Mouse (Mus musculus) limb, embryonic 10.5 days (tissue): Measurements from ENCODE around the gene Gm2075. TPM values are rescaled to one million over a fixed set of nuclear protein-coding genes. Genes with fewer than 3 reads are reported as not detected.
"Not testable (repeated sequence)": the region's sequence is repeated elsewhere in the genome, so short reads cannot be mapped to it uniquely, and the experiment has no call there.

Experiments used
- DNase-seq: peaks from one replicate; pipeline ENCODE4 v3.0.0-alpha.2; 2017; ENCODE audit warnings: low spot score
- H3K27ac ChIP-seq: fragments of 300-500 bp; sonication (generic); 2 replicates; pipeline ENCODE4 v1.5.1; 2016; ENCODE audit warnings: mild to moderate bottlenecking
- H3K27me3 ChIP-seq: fragments of 300-500 bp; sonication (generic); 2 replicates; pipeline ENCODE4 v1.6.1; 2016; ENCODE audit warnings: low read depth, mild to moderate bottlenecking; ENCODE audit not compliant: poor library complexity, severe bottlenecking
- H3K36me3 ChIP-seq: fragments of 300-500 bp; sonication (generic); 2 replicates; pipeline ENCODE4 v1.6.1; 2016; ENCODE audit warnings: mild to moderate bottlenecking, moderate library complexity
- H3K4me1 ChIP-seq: fragments of 300-500 bp; sonication (generic); 2 replicates; pipeline ENCODE4 v1.6.1; 2016
- H3K4me3 ChIP-seq: fragments of 300-500 bp; sonication (generic); 2 replicates; pipeline ENCODE4 v1.5.1; 2016; ENCODE audit warnings: mild to moderate bottlenecking, moderate library complexity
- H3K9me3 ChIP-seq: fragments of 300-500 bp; sonication (generic); replicated peaks from 2 replicates; pipeline ENCODE4 v1.6.1; 2016; ENCODE audit warnings: mild to moderate bottlenecking
- WGBS: fragments of 180-500 bp; shearing (Covaris S2); methylation state at CpG from one replicate; pipeline ENCODE4 v1.1.7; 2016; 5-methylcytosine and 5-hydroxymethylcytosine counted together
- polyA plus RNA-seq: library from polyadenylated mRNA; unstranded; fragments of >200 nt; fragmentation: Nextera tagmentation; extraction: Ambion mirVana; gene quantifications from 2 replicates; pipeline ENCODE4 v1.2.1, GENCODE M21; 2016

Gene Gm2075
- polyA plus RNA-seq = not detected in 2 replicates

DNA sequence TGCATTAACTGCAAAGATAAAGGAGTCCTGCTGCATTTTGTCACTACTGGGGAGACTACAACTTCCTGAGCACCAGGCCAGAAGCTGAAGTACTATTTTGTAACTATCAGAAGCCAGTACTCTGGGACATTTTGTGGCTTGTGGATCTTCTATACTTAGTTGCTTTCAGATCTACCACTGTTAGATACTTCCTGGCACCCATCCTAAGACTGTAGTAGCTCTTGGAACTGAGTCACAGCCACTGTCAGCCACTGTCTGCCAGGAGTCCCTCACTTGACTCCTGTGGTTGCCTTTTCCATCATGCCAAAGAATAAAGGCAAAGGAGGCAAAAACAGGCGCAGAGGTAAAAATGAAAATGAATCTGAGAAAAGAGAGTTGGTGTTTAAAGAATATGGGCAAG is at the start of gene Gm2075:
Gene Gm2075, plus strand, starts transcription at position 301 of the 400 bp plus-strand sequence.
- no CpG with 5 or more reads among the region's 1 CpGs for WGBS
- not testable (repeated sequence) for H3K36me3 ChIP-seq, H3K4me3 ChIP-seq, H3K4me1 ChIP-seq, H3K27ac ChIP-seq, H3K27me3 ChIP-seq, DNase-seq, H3K9me3 ChIP-seq

GRCm38 (mm10) chr12:87984000-87984399 is 27.6 kb upstream of the Gm2075 start:
- DNase-seq, H3K27ac ChIP-seq, H3K4me1 ChIP-seq, H3K4me3 ChIP-seq, H3K9me3 ChIP-seq, H3K36me3 ChIP-seq, H3K27me3 ChIP-seq: not testable (repeated sequence)

GRCm38 (mm10) chr12:88004118-88004517 is 7.5 kb upstream of the Gm2075 start:
- not testable (repeated sequence) for H3K4me3 ChIP-seq, H3K27me3 ChIP-seq, DNase-seq, H3K4me1 ChIP-seq, H3K36me3 ChIP-seq, H3K27ac ChIP-seq, H3K9me3 ChIP-seq
- WGBS = 78% methylated on average over 3 of the region's 3 CpGs

DNA sequence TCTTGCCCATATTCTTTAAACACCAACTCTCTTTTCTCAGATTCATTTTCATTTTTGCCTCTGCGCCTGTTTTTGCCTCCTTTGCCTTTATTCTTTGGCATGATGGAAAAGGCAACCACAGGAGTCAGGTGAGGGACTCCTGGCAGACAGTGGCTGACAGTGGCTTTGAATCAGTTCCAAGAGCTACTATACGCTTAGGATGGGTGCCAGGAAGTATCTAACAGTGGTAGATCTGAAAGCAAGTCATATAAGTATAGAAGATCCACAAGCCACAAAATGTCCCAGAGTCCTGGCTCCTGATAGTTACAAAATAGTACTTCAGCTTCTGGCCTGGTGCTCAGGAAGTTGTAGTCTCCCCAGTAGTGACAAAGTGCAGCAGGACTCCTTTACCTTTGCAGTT is 7.0 kb downstream of the Gm2075 start, which contains the start of gene Gm6803:
Gene Gm6803, minus strand, starts transcription at position 101 of the 400 bp plus-strand sequence.
- not testable (repeated sequence) for H3K36me3 ChIP-seq, DNase-seq, H3K4me1 ChIP-seq, H3K9me3 ChIP-seq, H3K4me3 ChIP-seq, H3K27ac ChIP-seq, H3K27me3 ChIP-seq
- 75% methylated on average over 2 of the region's 2 CpGs for WGBS

- 87% methylated on average over 1 of the region's 1 CpGs for WGBS
- not testable (repeated sequence) for H3K27ac ChIP-seq, H3K4me1 ChIP-seq, H3K9me3 ChIP-seq, H3K27me3 ChIP-seq, H3K36me3 ChIP-seq, H3K4me3 ChIP-seq, DNase-seq
Observed at GRCm38 (mm10) chr12:88026704-88027103, 15.1 kb downstream of the Gm2075 start, which contains the start of gene Gm2056. Gene Gm2056 (plus strand): TSS chr12:88027004.

DNA sequence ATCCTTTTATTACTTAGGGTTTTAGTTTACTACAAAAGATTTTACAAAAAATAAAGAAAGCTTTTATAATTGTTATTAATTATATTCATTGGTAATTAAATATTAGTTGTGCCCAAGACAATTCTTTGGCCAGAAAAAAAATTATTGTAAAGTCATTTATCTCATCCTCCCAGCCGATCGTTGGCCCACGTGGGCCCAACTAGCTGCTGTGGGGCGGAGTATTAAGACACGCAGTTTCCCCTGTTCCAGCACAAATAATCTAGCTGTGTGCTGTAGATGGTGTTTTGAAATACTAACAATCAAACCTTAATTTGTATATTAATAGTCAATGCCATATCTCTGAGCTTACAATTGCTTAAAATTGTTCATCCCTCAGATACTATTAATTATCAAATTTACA is 20.6 kb downstream of the Gm2075 start:
- not testable (repeated sequence) for H3K4me3 ChIP-seq, H3K27ac ChIP-seq, H3K4me1 ChIP-seq, H3K9me3 ChIP-seq, H3K36me3 ChIP-seq, H3K27me3 ChIP-seq, DNase-seq
- 94% methylated on average over 5 of the region's 5 CpGs for WGBS

DNA sequence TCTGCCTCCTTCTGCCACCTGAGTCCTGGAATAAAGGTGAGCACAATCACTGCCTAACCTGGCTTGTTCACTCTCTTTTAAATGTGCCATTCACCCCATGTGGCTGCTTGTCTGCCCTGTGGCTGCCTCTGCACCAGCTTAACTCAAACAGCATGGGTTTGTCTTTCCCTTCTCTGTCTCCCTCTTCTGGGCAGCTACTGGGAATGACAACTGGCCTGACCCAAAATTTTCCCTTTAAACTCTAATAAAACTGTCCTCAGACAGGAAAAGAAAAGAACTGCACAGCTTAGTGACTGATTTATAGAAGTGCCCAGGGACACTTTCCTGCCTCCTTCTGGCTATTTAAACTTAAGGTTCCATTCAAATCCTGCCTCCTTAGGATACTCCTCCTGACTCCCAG is 27.4 kb downstream of the Gm2075 start:
- not testable (repeated sequence) for H3K27me3 ChIP-seq, H3K27ac ChIP-seq, H3K4me1 ChIP-seq, H3K36me3 ChIP-seq, H3K9me3 ChIP-seq, H3K4me3 ChIP-seq, DNase-seq

GRCm38 (mm10) chr12:88039703-88040102 is 28.1 kb downstream of the Gm2075 start:
- not testable (repeated sequence) for H3K9me3 ChIP-seq, H3K36me3 ChIP-seq, H3K4me3 ChIP-seq, H3K27me3 ChIP-seq, DNase-seq, H3K27ac ChIP-seq, H3K4me1 ChIP-seq
- WGBS = 91% methylated on average over 1 of the region's 1 CpGs

DNA sequence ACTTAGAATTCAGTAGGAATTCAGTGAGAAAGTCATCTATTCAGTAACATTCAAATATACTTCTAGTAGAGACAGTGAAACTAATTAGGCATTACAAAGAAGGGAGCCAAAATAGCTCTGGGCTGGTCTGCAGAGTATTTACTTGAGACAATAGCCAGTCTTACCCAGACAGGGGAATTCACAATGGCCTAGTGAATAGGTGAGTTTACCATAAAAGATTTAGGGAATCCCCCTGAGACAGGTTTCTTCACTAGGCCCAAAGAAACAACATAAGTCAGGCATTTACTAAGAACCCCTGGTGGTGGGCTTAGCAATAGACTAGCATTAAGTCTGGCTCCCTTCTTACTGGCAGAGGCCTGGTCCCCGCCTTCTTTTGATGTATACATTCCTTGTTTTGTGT is 33.6 kb downstream of the Gm2075 start:
- not testable (repeated sequence) for DNase-seq, H3K36me3 ChIP-seq, H3K9me3 ChIP-seq, H3K27ac ChIP-seq, H3K4me3 ChIP-seq, H3K27me3 ChIP-seq, H3K4me1 ChIP-seq
- 62% methylated on average over 1 of the region's 1 CpGs for WGBS

Other genes with a start within 250 kb of the Gm2075 start
- not detected in 2 replicates for gene Gm21319, start 236.1 kb upstream of the Gm2075 start, polyA plus RNA-seq
- not detected in 2 replicates for gene Gm21936, start 216.3 kb upstream of the Gm2075 start, polyA plus RNA-seq
- gene BB287469, start 195.3 kb upstream of the Gm2075 start, polyA plus RNA-seq = not detected in 2 replicates
- not detected in 2 replicates for gene Gm2001, start 169.5 kb upstream of the Gm2075 start, polyA plus RNA-seq
- not detected in 2 replicates for gene Gm2016, start 137.8 kb upstream of the Gm2075 start, polyA plus RNA-seq
- not detected in 2 replicates for gene Gm2022, start 116.5 kb upstream of the Gm2075 start, polyA plus RNA-seq
- gene Gm2035, start 92.0 kb upstream of the Gm2075 start, polyA plus RNA-seq = not detected in 2 replicates
- gene Gm2042, start 57.8 kb upstream of the Gm2075 start, polyA plus RNA-seq = not detected in 2 replicates
- not detected in 2 replicates for gene Gm6803, start 6.9 kb downstream of the Gm2075 start, polyA plus RNA-seq
- not detected in 2 replicates for gene Gm2056, start 15.2 kb downstream of the Gm2075 start, polyA plus RNA-seq
- gene Gm16368, start 71.8 kb downstream of the Gm2075 start, polyA plus RNA-seq = not detected in 2 replicates
- gene Gm10436, start 170.3 kb downstream of the Gm2075 start, polyA plus RNA-seq = not detected in 2 replicates
- not detected in 2 replicates for gene Gm8332, start 238.3 kb downstream of the Gm2075 start, polyA plus RNA-seq